Mouse (Mus musculus): Measurements from ENCODE around the gene Mrfap1.

DNA sequence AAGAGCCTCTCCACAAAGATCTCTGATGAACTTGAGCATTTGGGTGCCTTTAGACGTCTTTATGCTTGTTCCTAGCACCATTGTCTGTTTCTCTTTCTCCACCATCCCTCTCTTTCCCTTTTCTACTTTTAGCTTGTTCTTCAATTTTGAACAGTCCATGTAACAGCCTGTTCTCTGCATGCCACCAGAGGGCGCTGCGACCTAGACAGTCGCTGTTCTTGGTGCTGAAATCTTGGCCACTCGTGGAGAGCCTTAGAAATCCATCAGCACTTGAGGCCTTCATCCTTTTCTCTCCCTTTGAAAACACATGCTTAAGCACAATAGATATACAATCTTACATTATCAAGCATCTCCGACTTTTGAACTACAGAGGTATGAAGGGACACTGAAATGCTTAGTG lies 39.4 kb upstream of the Mrfap1 start:
- TF ChIP-seq CTCF (conservative IDR thresholded peaks at IDR 0.05 in 1 of 2, IDR thresholded peaks at IDR 0.05 in 1 of 2; ENCODE audit: low read depth in 2 of 2, low read length in 2 of 2) (peak; percentile 81 to 98), CHD2 (IDR thresholded peaks at IDR 0.05; ENCODE audit: low read length) (no peak)

Data from CH12.LX (cell line).